Mouse (Mus musculus): ENCODE measurements around the gene B3gnt4. TPM values are rescaled to one million over a fixed set of nuclear protein-coding genes. Genes with fewer than 3 reads are reported as not detected.

B3gnt4 gene
- 1.1 and 1.6 TPM in 2 replicates for polyA plus RNA-seq (2015; fragmentation: Nextera tagmentation; extraction: Ambion mirVana)

DNA sequence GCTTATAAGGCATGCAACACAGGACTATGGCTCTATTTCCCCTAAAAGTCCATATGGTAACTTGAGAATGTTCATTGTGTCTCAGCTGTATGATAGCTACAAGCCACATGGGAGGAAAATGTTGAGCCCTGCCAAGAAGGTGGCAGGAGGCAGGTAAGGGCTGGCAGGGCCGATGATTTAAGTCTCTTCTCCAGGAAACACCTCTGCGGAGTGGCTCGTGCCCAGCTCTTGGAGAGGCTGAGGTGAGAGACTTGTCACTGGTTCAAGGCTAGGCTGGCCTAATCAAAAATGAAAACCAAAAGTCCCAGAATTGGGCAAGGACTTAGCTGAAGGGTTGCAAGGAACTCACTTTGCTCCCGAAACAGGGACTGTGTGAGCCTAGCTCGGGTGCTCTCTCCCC, at the start of gene B3gnt4:
Gene B3gnt4, plus strand, starts transcription at position 301 of the 400 bp plus-strand sequence.

GRCm38 (mm10) chr5:123489112-123489785, 21.0 kb upstream of the B3gnt4 start, which contains the start of the genes Lrrc43 and Il31:
TSS of gene Lrrc43 (plus strand) at chr5:123489305.
TSS of gene Il31 (minus strand) at chr5:123489489.

GRCm38 (mm10) chr5:123523692-123524392, 13.6 kb downstream of the B3gnt4 start, which contains the start of gene Diablo:
TSS of gene Diablo (minus strand) at chr5:123524176.

DNA sequence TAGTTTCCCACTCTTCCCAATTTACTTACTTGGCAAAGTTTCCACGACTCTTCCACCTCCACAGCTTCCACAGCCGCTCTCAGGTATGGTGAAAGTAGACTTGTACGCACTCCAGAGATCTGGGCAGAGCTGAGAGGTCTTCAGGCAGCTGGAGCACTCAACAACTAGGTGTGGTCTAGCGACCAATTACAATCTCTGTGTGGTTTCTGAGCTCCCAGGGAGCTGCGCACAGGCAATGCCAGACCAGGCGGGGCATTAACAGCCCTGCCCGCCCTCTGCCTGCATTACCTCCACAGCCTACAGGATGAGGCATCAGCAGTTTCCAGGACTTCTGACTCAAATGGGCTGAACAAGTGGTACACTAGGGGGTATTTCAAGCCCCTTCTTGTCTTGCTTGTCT, 15.0 kb downstream of the B3gnt4 start, which contains the start of gene Gm49027:
Gene Gm49027, minus strand, starts transcription at position 208 of the 400 bp plus-strand sequence.

Small RNAs within 50 kb of the gene (microRNA-seq; reads per million reads assigned to microRNA genes)
- gene Mir7647: 1.5 reads per million

Other genes with a start within 250 kb of the B3gnt4 start
- 21.6 and 23.0 TPM in 2 replicates for gene Bcl7a, start 166.6 kb upstream of the B3gnt4 start, polyA plus RNA-seq (2015; fragmentation: Nextera tagmentation; extraction: Ambion mirVana)
- gene Mlxip, start 115.7 kb upstream of the B3gnt4 start, polyA plus RNA-seq (2015; fragmentation: Nextera tagmentation; extraction: Ambion mirVana): 15.7 and 17.1 TPM in 2 replicates
- 1.3 and 1.6 TPM in 2 replicates for gene Lrrc43, start 21.2 kb upstream of the B3gnt4 start, polyA plus RNA-seq (2015; fragmentation: Nextera tagmentation; extraction: Ambion mirVana)
- gene Il31, start 21.0 kb upstream of the B3gnt4 start, polyA plus RNA-seq (2015; fragmentation: Nextera tagmentation; extraction: Ambion mirVana): not detected in 2 replicates
- 87.9 and 97.2 TPM in 2 replicates for gene Diablo, start 13.7 kb downstream of the B3gnt4 start, polyA plus RNA-seq (2015; fragmentation: Nextera tagmentation; extraction: Ambion mirVana)
- 0.28 and 2.2 TPM in 2 replicates for gene Gm49027, start 15.0 kb downstream of the B3gnt4 start, polyA plus RNA-seq (2015; fragmentation: Nextera tagmentation; extraction: Ambion mirVana)
- gene Vps33a, start 62.6 kb downstream of the B3gnt4 start, polyA plus RNA-seq (2015; fragmentation: Nextera tagmentation; extraction: Ambion mirVana): 26.4 and 29.9 TPM in 2 replicates
- gene Clip1, start 174.2 kb downstream of the B3gnt4 start, polyA plus RNA-seq (2015; fragmentation: Nextera tagmentation; extraction: Ambion mirVana): 66.6 and 76.1 TPM in 2 replicates
- 40.5 and 43.8 TPM in 2 replicates for gene Zcchc8, start 210.6 kb downstream of the B3gnt4 start, polyA plus RNA-seq (2015; fragmentation: Nextera tagmentation; extraction: Ambion mirVana)
- gene Rsrc2, start 239.0 kb downstream of the B3gnt4 start, polyA plus RNA-seq (2015; fragmentation: Nextera tagmentation; extraction: Ambion mirVana): 104 TPM in 2 replicates
- 3.9 TPM in 2 replicates for gene Kntc1, start 239.3 kb downstream of the B3gnt4 start, polyA plus RNA-seq (2015; fragmentation: Nextera tagmentation; extraction: Ambion mirVana)

All from neural tube, postnatal 0 days (tissue).